In the genomic region with DNA sequence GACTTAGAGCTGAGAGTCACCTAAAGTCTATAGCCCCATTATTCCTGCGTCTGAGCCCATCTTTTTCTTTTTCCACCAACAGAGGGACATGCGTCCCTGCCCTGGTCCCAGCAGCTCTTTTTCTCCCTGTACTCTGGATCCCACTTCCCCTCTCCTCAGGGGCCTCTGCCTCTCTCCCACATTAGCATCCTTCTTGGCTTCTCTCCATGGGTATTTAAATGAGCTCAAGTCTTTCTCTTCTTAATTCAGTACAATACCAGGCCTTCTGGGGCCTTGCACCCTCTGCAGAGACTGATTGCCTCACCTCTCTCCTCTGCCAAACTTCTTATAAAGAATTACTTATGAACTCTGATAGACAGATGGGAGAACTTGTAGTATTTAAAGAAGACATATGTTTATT, we compare ENCODE assay signal across 20 mouse cellular contexts. TPM values are rescaled to one million over a fixed set of nuclear protein-coding genes. Genes with fewer than 3 reads are reported as not detected.
DNase-seq lines count a peak whose midpoint lies in the region; ATAC-seq and TF ChIP-seq lines count a peak whose summit lies in the region.
"Had no signal": no experiment of that assay in that cellular context is flagged by ENCODE, and none has a peak within 500 bp of the region (broad histone marks: within the 10 kb centered on the region; RNA-seq: fewer than 3 reads in every experiment).

No protein-coding gene starts in this region.

- no peaks in the 10 kb centered on the region for H3K27me3 ChIP-seq in hindbrain, embryonic 14.5 days (ENCODE audit: control insufficient read depth, insufficient read depth, low read length)
- H3K27me3 ChIP-seq in hindbrain, embryonic 10.5 days (ENCODE audit: insufficient read depth, poor library complexity, severe bottlenecking): peaks cover 14% of the 10 kb centered on the region
- H3K27me3 ChIP-seq in forebrain, postnatal 0 days (ENCODE audit: insufficient read depth, low read length): no peaks in the 10 kb centered on the region
- 0 out of 2 replicates have a peak, but pooled peaks cover 3% of the 10 kb centered on the region for H3K27me3 ChIP-seq in neural tube, embryonic 15.5 days (replicated peaks)
- no peaks in the 10 kb centered on the region for H3K27me3 ChIP-seq in kidney, adult 2 months (replicated peaks; ENCODE audit: control insufficient read depth, insufficient read depth, low read length)
- H3K27me3 ChIP-seq: embryonic facial prominence, embryonic 15.5 days; neural tube, embryonic 12.5 days had no signal

- no peak overlapping the region for H3K4me2 ChIP-seq in hindbrain, embryonic 14.5 days (replicated peaks)
- no peak overlapping the region for H3K4me2 ChIP-seq in forebrain, postnatal 0 days (ENCODE audit: low read depth)
- H3K4me2 ChIP-seq in neural tube, embryonic 15.5 days: no peak overlapping the region
- H3K4me2 ChIP-seq: embryonic facial prominence, embryonic 15.5 days; limb, embryonic 13.5 days; liver, embryonic 15.5 days; neural tube, embryonic 12.5 days had no signal

- H3K36me3 ChIP-seq in hindbrain, embryonic 14.5 days (replicated peaks; ENCODE audit: control insufficient read depth, insufficient read depth): no peaks in the 10 kb centered on the region
- no peaks in the 10 kb centered on the region for H3K36me3 ChIP-seq in hindbrain, embryonic 10.5 days
- H3K36me3 ChIP-seq in forebrain, postnatal 0 days (ENCODE audit: insufficient read depth): no peaks in the 10 kb centered on the region
- no peaks in the 10 kb centered on the region for H3K36me3 ChIP-seq in neural tube, embryonic 15.5 days
- no peaks in the 10 kb centered on the region for H3K36me3 ChIP-seq in kidney, adult 2 months (ENCODE audit: control insufficient read depth, insufficient read depth, low read length)
- H3K36me3 ChIP-seq: embryonic facial prominence, embryonic 15.5 days; limb, embryonic 13.5 days; liver, embryonic 15.5 days; neural tube, embryonic 12.5 days had no signal

- H3K4me1 ChIP-seq in hindbrain, embryonic 14.5 days (replicated peaks; ENCODE audit: control insufficient read depth, insufficient read depth, low read length): peaks cover 21% of the 10 kb centered on the region
- H3K4me1 ChIP-seq in hindbrain, embryonic 10.5 days (replicated peaks): peaks cover 53% of the 10 kb centered on the region
- H3K4me1 ChIP-seq in forebrain, postnatal 0 days (ENCODE audit: insufficient read depth): peaks cover 8% of the 10 kb centered on the region; the same call in 1 of the 2 replicates
- H3K4me1 ChIP-seq in neural tube, embryonic 15.5 days: peaks cover 33% of the 10 kb centered on the region
- H3K4me1 ChIP-seq in kidney, adult 2 months (ENCODE audit: control insufficient read depth, insufficient read depth, low read length): no peaks in the 10 kb centered on the region
- H3K4me1 ChIP-seq: liver, embryonic 15.5 days had no signal

- no peak overlapping the region for H3K9ac ChIP-seq in hindbrain, embryonic 14.5 days
- H3K9ac ChIP-seq in forebrain, postnatal 0 days: no peak overlapping the region
- H3K9ac ChIP-seq in neural tube, embryonic 15.5 days (replicated peaks): no peak overlapping the region
- H3K9ac ChIP-seq: embryonic facial prominence, embryonic 15.5 days; limb, embryonic 13.5 days; liver, embryonic 15.5 days; neural tube, embryonic 12.5 days had no signal

- 32% methylated on average over 2 of the region's 2 CpGs for WGBS in hindbrain, embryonic 14.5 days
- 37% methylated on average over 2 of the region's 2 CpGs for WGBS in hindbrain, embryonic 10.5 days
- WGBS in forebrain, postnatal 0 days: 15% methylated on average over 2 of the region's 2 CpGs
- WGBS in neural tube, embryonic 15.5 days: 34% methylated on average over 2 of the region's 2 CpGs
- WGBS in kidney, adult 2 months: 65% methylated on average over 2 of the region's 2 CpGs

- DNase-seq in hindbrain, embryonic 14.5 days (ENCODE audit: low spot score): no peak
- no peak for DNase-seq in hindbrain, embryonic 10.5 days (ENCODE audit: low spot score)
- DNase-seq in brain, embryonic 14.5 days (ENCODE audit: low read depth): peak; percentile 95
- no peak for DNase-seq in forebrain, postnatal 0 days
- DNase-seq in thymus, adult 18-20 months: no peak
- no peak for DNase-seq in kidney, adult 2 months
- DNase-seq: B cell, adult 2 months; cerebellum, postnatal 14 days; gastrocnemius, postnatal 36 days; kidney, postnatal 14 days; layer of hippocampus, postnatal 36 days; thymus, adult 2 months had no signal

- no peak; the same call in 1 of the 2 replicates for TF ChIP-seq CTCF in brain, embryonic 14.5 days (IDR thresholded peaks at IDR 0.05; ENCODE audit: borderline replicate concordance, extremely low read depth, insufficient read depth, insufficient read length)
- TF ChIP-seq CTCF in forebrain, postnatal 0 days (IDR thresholded peaks at IDR 0.05; ENCODE audit: low read depth): 0 out of 2 replicates have a peak, but pooled peaks have one; percentile 6
- TF ChIP-seq CTCF in kidney, adult 2 months (conservative IDR thresholded peaks at IDR 0.05; ENCODE audit: insufficient read depth, insufficient read length, low read depth, low read length): no peak

- H3K4me3 ChIP-seq in hindbrain, embryonic 14.5 days (replicated peaks; ENCODE audit: low read length): no peak overlapping the region
- H3K4me3 ChIP-seq in hindbrain, embryonic 10.5 days: no peak overlapping the region
- H3K4me3 ChIP-seq in forebrain, postnatal 0 days (ENCODE audit: low read depth, low read length): no peak overlapping the region
- no peak overlapping the region for H3K4me3 ChIP-seq in neural tube, embryonic 15.5 days (replicated peaks)
- H3K4me3 ChIP-seq in kidney, adult 2 months (ENCODE audit: insufficient read depth, low read depth, low read length): no peak overlapping the region
- H3K4me3 ChIP-seq: embryonic facial prominence, embryonic 15.5 days; layer of hippocampus, adult 2 months; limb, embryonic 13.5 days; liver, embryonic 15.5 days; neural tube, embryonic 12.5 days had no signal

- peak; percentile 46; the same call in 1 of the 2 replicates for ATAC-seq in hindbrain, embryonic 14.5 days (ENCODE audit: low FRiP score)
- ATAC-seq in forebrain, postnatal 0 days: peak; percentile 68
- peak; percentile 49; the same call in 1 of the 2 replicates for ATAC-seq in neural tube, embryonic 15.5 days (ENCODE audit: low FRiP score)
- ATAC-seq: intestine, postnatal 0 days had no signal

- no peak for TF ChIP-seq POLR2A in brain, embryonic 14.5 days (IDR thresholded peaks at IDR 0.05; ENCODE audit: borderline replicate concordance, extremely low read depth, insufficient read depth, insufficient read length, poor library complexity, severe bottlenecking)
- no peak for TF ChIP-seq POLR2A in kidney, adult 2 months (IDR thresholded peaks at IDR 0.05; ENCODE audit: low read depth, low read length)

- H3K9me3 ChIP-seq in hindbrain, embryonic 14.5 days (ENCODE audit: control insufficient read depth, low read length): no peaks in the 10 kb centered on the region
- peaks cover 6% of the 10 kb centered on the region for H3K9me3 ChIP-seq in hindbrain, embryonic 10.5 days
- no peaks in the 10 kb centered on the region for H3K9me3 ChIP-seq in forebrain, postnatal 0 days (ENCODE audit: low read length)
- H3K9me3 ChIP-seq in neural tube, embryonic 15.5 days (replicated peaks): no peaks in the 10 kb centered on the region
- H3K9me3 ChIP-seq: liver, embryonic 15.5 days; neural tube, embryonic 12.5 days had no signal

- no peak overlapping the region for H3K27ac ChIP-seq in hindbrain, embryonic 14.5 days
- no peak overlapping the region for H3K27ac ChIP-seq in hindbrain, embryonic 10.5 days
- peak overlapping the region; percentile 54; the same call in 1 of the 2 replicates for H3K27ac ChIP-seq in forebrain, postnatal 0 days (ENCODE audit: low read depth, low read length)
- H3K27ac ChIP-seq in neural tube, embryonic 15.5 days (replicated peaks): peak overlapping the region; percentile 37; the same call in 1 of the 2 replicates
- no peak overlapping the region for H3K27ac ChIP-seq in kidney, adult 2 months (ENCODE audit: insufficient read depth, low read depth, low read length)
- H3K27ac ChIP-seq: embryonic facial prominence, embryonic 15.5 days; layer of hippocampus, adult 2 months; limb, embryonic 13.5 days; liver, embryonic 15.5 days; macrophage; neural tube, embryonic 12.5 days had no signal

RNA-seq across cellular contexts. Expression of a gene that starts 10.7 kb away (rescaled TPM):
- polyA plus RNA-seq in hindbrain, embryonic 14.5 days (2014; fragmentation: Nextera tagmentation; extraction: Ambion mirVana): 51.8 and 62.3 TPM in 2 replicates
- 52.3 and 71.6 TPM in 2 replicates for polyA plus RNA-seq in hindbrain, embryonic 10.5 days (2016; fragmentation: Nextera tagmentation; extraction: Ambion mirVana)
- polyA plus RNA-seq in brain, embryonic 14.5 days (2012; rRNA removed): 37.4 and 77.8 TPM in 2 replicates
- total RNA-seq in forebrain, postnatal 0 days (2014; rRNA removed): 32.5 and 46.4 TPM in 2 replicates
- polyA plus RNA-seq in forebrain, postnatal 0 days (2015; fragmentation: Nextera tagmentation; extraction: Ambion mirVana): 48.3 and 62.8 TPM in 2 replicates
- polyA plus RNA-seq in neural tube, embryonic 15.5 days (2015; fragmentation: Nextera tagmentation; extraction: Ambion mirVana): 64.6 and 64.9 TPM in 2 replicates
- polyA plus RNA-seq in kidney, adult 2 months (2012; rRNA removed): 7.6 and 9.0 TPM in 2 replicates

Comparison
In these comparisons a context has a peak if more than half of its experiments do, and no peak if none do; other contexts are left out.
1. H3K27ac ChIP-seq: peak in forebrain, postnatal 0 days (single experiment) and neural tube, embryonic 15.5 days (single experiment); none in hindbrain, embryonic 14.5 days (single experiment), hindbrain, embryonic 10.5 days (single experiment) and kidney, adult 2 months (single experiment).
2. Peak in every context shown above with its lines, with median percentiles within 50 percentile points of each other: ATAC-seq.